Mouse (Mus musculus) layer of hippocampus, adult 9-11 months (tissue): ENCODE results near the gene Atic.
A peak's percentile ranks its signal among the peaks of the same experiment; 100 is the strongest.

ENCODE experiments used
- DNase-seq: peaks from one replicate; pipeline ENCODE4 v3.0.0; 2022

Atic gene

DNA sequence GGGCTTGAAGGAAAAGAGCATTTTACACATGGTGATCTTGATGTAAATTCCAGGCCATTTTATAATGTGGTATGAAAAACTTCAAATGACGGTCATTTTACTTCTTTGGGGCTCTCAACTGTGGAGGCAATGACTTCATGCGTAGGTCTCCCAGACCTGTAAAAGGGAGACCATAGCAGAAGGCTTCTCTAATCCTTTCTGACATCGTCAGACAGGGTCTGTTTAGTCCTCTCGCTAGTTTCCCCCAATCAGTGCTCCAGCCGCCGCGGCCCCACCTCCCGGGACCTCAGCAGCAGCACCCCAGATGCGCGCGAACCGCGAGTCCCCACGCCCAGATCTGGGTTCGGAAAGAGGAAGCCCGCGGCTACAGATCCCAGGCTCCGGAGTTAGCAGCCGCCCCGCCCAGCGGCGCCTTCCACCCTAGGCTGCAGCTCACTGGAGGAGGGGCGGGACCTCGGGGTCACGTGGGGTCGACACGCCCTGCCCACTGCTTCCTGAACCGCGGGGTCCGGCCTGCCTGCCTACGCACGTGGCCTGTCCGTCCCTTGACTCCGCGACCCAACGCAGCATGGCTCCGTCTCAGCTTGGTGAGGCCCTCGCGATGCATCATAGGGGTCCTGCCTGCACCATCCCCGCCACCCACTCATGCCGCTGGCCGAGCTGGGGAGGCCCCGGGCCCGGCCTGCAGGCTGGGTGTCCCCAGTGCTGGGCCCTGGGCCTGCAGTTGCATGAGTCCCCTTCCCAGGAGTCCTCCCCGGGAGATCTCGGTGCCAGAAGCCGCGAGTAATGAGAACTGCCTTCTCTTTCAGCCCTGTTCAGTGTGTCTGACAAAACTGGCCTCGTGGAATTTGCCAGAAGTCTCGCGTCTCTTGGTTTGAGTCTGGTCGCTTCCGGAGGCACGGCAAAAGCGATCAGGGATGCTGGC, at the start of gene Atic:
Gene Atic (plus strand): TSS at position 463 of the 925 bp plus-strand sequence.
- peak; percentile 90 for DNase-seq

DNA sequence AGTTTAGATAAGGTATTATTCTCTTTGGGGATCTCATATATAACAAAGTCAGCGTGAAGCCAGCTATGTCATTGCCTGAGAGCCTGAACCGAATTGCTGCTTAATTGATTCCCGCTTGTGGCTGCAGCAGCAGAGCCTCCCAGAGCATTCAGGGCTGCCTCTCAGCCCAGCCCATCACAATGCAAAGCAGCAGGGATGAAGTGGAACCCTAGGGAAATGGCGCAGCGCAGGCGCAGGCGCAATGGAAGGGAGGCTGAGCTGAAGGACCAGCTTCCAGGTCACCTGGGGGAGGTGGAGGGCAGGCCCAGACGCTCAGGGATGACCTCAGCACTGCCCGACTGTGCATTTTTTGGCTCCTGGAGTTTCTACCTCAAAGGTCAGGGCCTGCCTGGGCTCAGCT, 49.7 kb upstream of the Atic start:
- no peak for DNase-seq

DNA sequence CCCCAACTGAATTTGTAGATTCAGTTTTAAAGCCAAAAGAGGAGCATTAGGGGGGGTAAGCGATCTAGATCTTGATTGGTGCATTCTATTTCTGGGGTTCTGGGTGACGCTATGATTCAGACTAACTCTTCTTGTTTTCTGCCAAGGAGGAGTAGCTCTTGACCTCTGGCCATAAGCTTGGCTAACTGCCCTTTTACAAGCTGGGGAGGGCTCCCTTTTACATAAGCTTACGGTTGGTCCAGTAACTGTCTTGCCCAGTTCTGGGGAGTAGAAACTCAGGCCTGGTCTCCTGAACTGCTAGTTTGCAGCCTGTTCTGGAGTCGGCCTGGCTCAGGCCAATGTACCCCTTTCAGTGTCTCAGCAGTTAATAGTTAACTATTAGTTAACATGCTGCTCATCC, 41.9 kb upstream of the Atic start:
- DNase-seq: no peak

DNA sequence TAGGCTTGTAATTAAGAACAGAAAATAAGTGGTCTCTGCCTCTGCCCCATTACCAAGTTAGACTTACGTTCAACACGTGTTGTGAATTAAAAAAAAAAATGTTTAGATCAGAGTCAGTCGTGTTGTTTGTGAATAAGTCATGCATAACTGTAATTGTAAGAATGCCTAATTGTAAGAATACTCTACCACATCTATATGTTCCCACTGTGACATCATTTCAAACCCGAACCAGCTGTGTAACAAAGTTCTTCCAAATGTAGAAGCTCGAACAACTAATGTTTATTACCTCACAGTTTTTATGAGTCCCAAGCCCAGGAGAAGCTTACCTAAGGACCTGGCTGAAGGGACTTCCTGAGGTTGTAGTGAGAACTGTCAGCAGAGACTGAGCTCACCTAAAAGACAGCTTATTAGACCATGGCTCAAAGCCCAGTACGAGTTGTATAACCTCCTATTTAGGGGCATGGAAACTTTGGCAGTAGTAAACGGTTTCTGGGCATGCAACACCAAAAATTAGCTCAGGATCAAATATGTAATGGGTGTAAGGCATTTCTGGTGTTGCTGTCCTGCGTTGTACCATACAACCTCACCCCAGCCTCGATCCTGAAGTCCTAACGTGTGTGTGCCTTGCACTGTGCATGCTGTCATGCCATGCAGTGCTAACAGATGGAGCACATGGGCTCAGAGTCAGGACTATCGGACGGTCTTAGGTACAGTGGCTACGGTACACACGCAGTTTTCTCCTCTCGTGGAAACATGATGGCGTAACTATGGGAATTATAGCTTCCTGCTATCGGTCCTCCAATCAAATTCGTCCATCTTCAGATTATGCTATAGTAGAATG, 27.9 kb upstream of the Atic start:
- DNase-seq: no peak

DNA sequence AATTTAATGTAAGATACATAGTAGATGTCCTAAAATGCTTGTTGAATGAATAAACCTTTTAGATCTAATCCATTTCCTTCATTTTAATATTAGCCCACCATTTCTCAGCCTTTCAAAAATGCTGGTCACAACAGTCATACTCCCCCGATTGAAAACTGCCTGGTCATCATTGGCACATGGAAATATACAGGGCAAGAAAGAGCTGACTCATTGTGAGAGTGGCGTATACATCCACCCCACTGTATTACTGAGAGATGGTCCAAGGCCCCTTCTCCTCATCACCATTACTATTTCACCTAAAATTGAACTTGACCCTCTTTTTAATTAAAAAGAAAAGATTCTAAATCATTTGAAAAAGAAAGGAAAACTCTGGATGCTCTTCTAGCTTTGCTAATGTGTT, 26.2 kb upstream of the Atic start:
- no peak for DNase-seq

DNA sequence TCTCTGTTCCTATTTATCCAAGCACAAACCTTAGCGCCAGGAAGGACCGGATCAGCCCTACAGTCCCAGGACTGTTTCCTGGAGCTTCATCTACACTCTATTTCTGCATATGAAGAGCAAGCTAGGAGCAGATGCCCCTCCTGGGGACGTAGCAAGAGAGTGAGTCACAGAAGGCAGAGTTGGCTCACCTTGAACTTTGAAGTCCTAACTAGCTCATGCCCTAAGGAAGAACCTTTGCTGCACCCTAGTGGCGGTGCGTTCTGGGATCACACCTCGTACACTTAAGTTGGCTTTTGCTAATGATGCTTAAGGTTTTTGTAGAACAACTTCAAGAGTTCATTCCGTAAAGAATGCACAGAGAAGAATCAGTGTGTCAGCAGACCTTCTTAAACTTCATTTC, 25.3 kb upstream of the Atic start:
- DNase-seq: no peak

DNA sequence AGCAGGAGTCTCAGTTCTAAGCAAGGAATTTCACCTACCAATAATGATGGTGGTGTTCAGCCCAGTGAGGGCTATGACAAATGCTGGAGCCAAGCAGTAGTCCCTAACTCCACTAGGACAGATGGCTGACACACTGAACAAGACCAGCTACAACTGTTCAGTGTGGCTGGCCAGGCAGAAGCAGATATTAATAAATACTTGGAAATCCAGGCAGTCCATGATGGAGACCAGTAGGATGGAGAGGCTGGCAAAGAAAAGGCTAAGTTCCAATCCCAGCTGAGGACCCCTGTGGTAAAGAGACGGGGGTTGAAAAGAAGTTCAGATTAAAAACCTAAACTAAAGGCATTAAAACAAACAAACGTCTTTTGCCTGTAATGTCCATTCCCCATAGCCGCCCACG, 17.3 kb upstream of the Atic start:
- DNase-seq: no peak

DNA sequence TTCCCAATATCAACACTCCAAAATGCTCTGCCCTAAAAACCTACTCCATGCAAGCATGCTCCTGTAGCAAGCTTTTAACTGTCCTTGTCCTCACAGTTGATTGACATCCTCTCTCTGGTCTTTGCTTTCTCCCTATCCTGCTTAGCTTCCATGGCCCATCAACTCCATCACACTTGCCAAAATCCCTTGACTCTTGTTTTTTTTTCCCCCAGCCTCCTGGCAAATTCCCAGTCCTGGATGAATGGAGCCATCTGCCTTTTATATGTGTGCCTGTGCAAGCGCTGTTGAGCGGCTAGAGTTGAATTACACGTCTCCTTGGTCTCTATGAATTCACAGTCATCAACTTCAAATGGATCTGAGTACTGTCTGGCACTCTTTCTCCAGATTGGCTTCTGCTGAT, 16.5 kb upstream of the Atic start:
- no peak for DNase-seq

DNA sequence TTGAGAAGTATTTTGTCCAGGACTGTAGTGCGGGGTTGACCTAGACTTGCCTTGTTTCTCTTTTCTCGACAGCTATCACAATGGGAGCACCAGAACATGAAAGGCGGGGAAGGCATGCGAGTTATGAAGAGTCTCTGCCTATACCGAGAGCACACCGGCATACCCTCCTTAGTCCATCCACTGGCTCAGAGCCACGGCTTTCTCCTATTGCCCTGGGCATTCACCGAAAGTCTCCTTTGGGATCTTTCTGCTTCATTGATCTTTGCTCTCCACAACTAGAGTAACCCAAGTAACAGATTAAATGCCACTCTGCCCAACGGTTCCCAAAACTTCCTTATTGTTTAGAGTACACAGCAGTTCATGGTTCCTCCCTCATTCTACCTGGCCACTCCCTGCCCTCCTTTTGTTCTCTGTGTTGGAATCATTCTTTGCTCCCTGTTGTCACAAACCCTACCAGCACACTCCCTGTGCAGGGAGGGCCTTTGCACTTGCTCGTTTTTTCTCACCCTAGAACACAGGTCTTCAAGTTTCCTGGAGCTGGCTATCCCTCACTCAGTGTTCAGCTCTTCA, 6.2 kb upstream of the Atic start:
- DNase-seq: no peak

DNA sequence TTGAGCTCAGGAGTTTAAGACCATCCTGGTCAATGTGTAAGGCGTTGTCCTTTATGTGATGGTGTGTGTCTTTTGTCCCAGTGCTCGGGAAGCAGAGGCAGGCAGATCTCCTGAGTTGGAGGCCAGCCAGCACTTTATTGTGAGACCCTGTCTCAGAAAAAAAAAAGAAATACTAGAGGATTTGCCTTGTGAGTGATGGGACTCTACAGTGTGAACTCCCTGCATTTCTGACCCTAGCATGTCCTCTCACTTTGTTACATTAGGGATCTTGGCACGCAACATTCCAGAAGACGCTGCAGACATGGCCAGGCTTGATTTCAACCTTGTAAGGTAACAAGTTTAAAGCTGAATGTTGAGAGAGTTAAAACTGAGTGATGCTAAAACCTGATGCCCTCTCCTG, 3.7 kb downstream of the Atic start:
- no peak for DNase-seq

DNA sequence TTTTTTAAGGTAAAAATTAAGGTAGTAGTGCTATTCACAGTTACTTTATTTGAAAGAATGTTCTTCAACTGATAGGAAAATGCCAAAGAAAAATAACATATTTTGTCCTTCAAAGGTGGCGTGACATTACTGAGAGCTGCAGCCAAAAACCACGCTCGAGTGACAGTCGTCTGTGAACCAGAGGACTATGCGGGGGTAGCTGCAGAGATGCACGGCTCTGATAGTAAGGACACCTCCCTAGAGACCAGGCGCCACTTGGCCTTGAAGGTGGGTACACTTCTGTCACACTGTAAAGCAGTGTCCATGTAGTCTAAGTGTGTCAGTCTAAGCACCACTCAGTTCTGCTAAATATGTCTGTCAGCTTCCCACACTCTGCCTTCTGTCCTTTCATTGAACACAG, 7.3 kb downstream of the Atic start:
- DNase-seq: no peak

DNA sequence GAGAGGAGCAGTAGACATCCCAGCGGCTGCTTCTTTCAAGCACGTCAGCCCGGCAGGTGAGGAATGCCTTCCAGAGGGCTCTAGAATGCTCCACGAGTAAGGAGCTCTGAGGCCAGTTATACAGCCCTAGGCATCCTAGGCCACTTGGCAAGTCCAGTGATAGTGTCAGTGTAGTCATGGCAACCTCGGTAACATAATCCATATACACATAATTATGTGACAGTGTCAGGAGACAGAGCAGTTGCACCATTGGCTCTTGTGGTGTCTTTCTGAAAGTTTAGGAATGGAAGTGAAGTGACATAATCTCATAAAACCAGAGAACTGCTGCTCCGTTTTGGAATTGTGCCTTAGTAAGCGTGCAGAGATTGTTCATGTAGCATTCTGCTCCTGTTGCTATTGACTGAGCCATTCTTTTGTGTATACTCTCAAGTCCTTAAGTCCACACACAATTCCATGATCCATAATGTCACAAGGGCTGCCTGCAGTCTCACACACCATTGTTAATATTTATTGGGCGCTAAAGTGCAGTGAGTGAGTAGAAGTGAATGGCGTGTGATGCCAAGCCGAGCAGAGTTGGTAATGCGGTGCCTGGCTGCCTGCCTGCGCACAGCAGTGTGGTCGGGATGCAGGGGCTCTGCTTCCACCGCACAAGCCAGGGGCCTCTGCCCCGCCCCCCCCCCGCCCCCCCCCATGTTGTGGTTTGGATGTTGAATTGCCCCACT, 11.1 kb downstream of the Atic start:
- no peak for DNase-seq

DNA sequence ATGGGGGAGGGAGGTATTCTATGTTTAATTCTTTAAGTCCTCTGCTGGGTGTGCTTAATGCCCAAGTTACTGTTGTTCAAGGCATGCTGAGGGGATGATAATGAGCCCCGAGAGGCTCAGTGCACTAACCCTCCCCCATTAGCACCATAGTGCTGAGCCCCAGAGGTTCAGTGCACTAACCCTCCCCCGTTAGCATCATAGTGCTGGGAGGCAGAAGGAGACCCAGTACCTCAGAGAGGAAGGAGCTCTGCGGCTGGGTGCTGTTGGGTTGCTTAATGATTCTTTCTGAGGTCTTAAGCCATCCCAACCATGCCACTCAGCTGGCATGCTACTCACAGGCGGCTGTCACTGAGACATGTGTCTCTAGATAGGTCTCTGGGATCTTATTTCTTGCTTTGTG, 13.2 kb downstream of the Atic start:
- no peak for DNase-seq

DNA sequence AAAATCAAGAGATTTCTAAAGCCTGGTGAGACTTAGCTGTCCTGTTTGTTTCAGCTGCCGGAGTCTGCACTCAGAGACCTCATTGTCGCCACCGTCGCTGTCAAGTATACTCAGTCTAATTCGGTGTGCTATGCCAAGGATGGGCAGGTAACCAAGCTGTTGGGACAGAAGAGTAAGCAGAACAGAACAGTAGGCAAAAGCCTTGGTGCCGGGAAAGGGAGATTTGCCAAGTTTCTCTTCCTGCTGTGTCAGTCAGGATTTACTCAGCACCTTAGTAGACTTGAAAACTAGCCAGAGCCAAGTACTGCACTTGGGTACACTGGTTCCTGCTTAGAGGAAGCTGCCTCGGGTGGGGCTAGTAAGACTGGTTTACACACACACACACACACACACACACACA, 19.0 kb downstream of the Atic start:
- DNase-seq: peak; percentile 13

DNA sequence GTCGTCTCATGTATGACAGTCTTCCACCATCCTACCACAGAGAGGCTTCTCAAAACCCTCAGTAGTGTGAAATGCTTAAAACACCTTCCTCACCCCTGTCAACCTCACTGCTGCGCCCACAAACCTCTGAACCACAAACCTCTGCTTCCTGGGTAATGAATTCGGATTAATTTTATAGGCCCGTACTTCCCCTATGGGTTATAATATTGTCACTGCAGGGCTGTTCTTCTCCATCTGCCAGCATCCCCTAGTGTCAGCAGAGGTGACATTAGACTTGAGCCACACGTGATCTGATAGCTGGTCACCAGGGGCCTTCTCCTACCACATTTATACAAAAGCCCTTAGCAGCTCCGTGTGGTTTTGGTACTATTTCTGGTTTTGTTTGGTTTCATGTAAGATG, 19.9 kb downstream of the Atic start:
- no peak for DNase-seq

DNA sequence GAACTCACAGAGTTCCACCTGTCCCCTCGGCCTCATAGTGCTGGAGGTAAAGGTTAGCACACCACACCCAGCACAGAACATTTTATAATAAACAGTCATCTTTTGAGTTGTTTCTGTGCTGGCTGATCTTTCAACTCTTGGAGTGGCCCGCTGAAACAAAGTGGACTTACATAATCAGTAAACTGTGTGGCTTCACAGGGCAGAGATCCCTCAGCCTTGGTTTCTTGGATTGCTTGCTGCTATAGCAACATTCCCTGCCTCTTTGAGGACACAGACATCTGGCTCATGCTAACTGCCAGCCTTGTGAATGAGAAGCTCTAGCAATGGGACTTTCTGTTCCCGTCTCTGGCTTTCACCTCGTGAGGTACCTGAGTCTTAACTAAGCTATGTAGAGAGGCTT, 22.6 kb downstream of the Atic start:
- no peak for DNase-seq

DNA sequence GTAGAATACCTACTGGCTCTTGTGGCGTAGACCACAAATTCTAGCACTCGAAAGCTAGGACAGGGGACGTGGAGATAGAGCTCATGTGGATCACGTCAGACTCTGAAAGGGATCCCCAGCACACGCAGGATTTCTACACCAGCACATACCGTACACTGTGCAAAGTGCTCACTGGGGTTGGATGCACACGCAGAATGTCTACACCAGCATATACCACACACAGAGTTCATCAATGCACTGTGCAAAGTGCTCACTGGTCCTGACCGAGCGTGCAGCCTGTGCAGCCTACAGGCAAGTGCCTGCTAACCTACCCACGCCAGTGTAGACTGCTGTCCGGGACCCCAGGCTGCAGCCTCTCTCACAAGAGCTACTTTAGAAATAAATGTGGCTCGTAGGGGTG, 23.5 kb downstream of the Atic start:
- no peak for DNase-seq

DNA sequence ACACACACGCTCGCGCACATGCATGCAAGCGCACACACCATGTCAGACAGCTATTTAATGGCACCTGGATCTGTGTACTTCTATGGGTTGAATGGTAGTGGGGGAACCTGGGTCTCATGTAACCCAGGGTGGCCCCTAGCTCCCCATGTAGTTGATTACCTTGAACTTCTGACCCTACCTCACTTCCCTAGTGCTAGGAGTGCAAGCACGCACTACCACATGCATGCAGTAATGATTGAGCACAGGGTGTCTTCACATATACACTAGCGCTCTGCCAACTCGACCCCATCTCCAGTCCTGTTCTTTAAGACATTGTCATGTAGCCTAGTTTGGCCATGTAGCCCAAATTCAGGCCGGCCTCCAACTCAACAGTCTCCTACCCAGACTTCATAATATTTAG, 26.4 kb downstream of the Atic start:
- DNase-seq: no peak

DNA sequence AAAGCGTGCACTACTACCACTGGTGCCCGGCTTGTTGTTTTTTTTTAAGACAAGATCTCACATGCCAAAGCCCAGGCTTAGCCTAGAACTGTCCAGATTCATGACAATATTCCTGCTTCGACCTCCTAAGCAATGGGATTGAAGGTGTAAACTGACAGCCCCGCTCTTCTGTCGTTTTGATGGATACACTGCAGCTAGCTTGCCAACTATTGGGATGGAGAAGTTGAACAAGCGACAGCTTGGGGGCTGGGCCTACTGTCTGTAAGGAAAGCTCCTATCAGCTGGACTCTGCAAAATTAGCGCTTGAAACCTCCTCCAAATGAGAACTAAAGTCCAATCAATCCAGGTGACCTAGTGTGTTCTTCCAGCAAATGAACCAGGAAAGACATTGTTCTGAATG, 26.9 kb downstream of the Atic start:
- no peak for DNase-seq

DNA sequence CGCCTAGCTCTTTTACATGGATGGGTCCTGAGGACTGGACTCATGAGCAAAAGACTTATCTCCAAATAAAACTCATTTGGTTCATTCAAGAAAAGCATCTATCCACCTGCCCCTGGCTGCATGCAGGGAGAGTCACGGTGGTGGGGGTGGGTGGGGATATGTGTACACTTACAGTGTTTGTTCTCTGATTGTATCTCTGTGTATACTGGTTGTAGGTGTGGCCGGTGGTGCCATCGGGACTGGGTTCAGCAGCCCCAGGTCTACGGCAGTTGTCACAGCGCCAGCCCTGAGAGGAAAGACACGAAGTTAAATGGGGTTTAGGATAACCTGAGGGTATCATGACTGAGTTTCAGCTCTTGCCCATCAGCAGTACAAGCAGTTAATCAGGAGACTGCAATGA, 29.7 kb downstream of the Atic start:
- no peak for DNase-seq

DNA sequence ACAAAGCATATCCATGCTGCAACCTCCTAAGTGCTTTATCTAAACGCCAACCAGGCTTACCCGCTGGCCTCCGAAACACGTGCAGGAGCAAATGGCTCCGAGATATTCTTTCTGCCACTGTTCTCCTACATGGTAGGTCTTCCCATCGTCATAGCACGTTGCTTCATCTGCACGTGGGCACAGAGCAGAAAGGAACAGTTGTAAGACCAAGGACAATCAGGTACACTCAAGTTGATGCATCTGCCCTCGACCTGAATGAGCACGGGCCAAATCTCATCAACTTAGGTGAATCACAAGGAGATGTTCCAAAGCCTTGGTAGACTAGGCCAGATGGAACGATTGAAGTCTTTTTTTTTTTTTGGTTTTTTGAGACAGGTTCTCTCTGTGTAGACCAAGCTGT, 33.1 kb downstream of the Atic start:
- no peak for DNase-seq

DNA sequence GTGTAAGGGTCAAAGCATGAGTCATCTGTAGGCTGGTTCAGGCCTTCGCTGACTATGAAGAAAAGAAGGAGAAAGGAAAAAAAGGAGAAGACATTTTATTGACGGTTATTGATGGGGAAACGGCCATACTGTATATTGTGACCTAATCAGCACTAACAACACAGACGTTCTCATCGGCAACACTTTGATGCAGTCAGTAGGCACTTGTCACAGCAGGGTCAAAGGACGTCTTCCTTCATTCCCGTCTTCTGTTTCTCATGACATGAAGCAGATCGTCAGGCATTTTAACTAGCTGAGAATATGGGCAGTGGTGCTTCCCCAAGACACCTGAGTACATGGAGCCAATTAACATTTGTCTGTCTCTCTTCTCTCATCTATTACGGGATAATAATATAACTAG, 36.2 kb downstream of the Atic start:
- no peak for DNase-seq

DNA sequence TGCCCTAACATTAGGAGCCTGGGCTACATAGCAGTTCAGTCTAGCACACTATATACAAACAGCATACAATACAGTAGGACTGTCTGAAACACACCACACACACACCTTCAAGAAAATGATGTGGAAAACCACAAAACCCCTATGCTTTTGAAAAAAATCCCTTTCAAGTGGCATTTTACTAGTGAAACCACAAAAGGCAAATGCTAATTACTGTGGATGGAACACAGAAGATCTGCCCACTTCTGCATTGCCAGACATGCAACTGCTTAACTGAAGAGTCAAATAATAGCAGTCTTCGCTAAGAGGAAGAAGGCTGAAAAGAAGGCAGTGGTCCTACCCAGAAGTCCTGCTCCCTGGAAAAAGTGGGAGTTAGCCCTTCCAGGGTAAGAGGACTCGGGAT, 37.3 kb downstream of the Atic start:
- no peak for DNase-seq
